In genomic region chr5:102373309-102373971, GRCm38 (mm10) we compare ENCODE assay signal across 8 mouse cellular contexts.
A peak's percentile ranks its signal among the peaks of the same experiment; 100 is the strongest.
DNase-seq lines count a peak whose midpoint lies in the region; ATAC-seq and TF ChIP-seq lines count a peak whose summit lies in the region.

No protein-coding gene starts in this region.

- H3K36me3 ChIP-seq in limb, embryonic 11.5 days (ENCODE audit: control insufficient read depth, insufficient read depth, low read length): no peaks in the 10 kb centered on the region
- H3K36me3 ChIP-seq in limb, embryonic 10.5 days: no peaks in the 10 kb centered on the region
- no peaks in the 10 kb centered on the region for H3K36me3 ChIP-seq in hindbrain, embryonic 13.5 days
- no peaks in the 10 kb centered on the region for H3K36me3 ChIP-seq in midbrain, embryonic 13.5 days

- H3K9ac ChIP-seq in limb, embryonic 11.5 days (ENCODE audit: low read length): no peak overlapping the region
- H3K9ac ChIP-seq in hindbrain, embryonic 13.5 days: no peak overlapping the region
- no peak overlapping the region for H3K9ac ChIP-seq in midbrain, embryonic 13.5 days (replicated peaks)

- H3K27me3 ChIP-seq in limb, embryonic 11.5 days (ENCODE audit: control insufficient read depth, insufficient read depth, low read length): no peaks in the 10 kb centered on the region
- no peaks in the 10 kb centered on the region for H3K27me3 ChIP-seq in limb, embryonic 10.5 days (ENCODE audit: low read depth, poor library complexity, severe bottlenecking)
- no peaks in the 10 kb centered on the region for H3K27me3 ChIP-seq in hindbrain, embryonic 13.5 days
- H3K27me3 ChIP-seq in midbrain, embryonic 13.5 days: no peaks in the 10 kb centered on the region

- TF ChIP-seq POLR2A in brain, embryonic 14.5 days (IDR thresholded peaks at IDR 0.05; ENCODE audit: borderline replicate concordance, extremely low read depth, insufficient read depth, insufficient read length, poor library complexity, severe bottlenecking): no peak

- TF ChIP-seq CTCF in brain, embryonic 14.5 days (IDR thresholded peaks at IDR 0.05; ENCODE audit: borderline replicate concordance, extremely low read depth, insufficient read depth, insufficient read length): no peak

- no peak overlapping the region for H3K4me2 ChIP-seq in limb, embryonic 11.5 days (ENCODE audit: low read depth, severe bottlenecking)
- H3K4me2 ChIP-seq in hindbrain, embryonic 13.5 days: no peak overlapping the region
- no peak overlapping the region for H3K4me2 ChIP-seq in midbrain, embryonic 13.5 days (replicated peaks)

- H3K9me3 ChIP-seq in limb, embryonic 11.5 days (ENCODE audit: control insufficient read depth, low read length): no peaks in the 10 kb centered on the region
- H3K9me3 ChIP-seq in limb, embryonic 10.5 days (replicated peaks): no peaks in the 10 kb centered on the region
- H3K9me3 ChIP-seq in hindbrain, embryonic 13.5 days: no peaks in the 10 kb centered on the region
- no peaks in the 10 kb centered on the region for H3K9me3 ChIP-seq in midbrain, embryonic 13.5 days

- ATAC-seq in limb, embryonic 11.5 days (ENCODE audit: insufficient number of reproducible peaks, low FRiP score, low TSS enrichment, low read depth): peak; percentile 82
- peak; percentile 74 for ATAC-seq in hindbrain, embryonic 13.5 days (ENCODE audit: low FRiP score)
- peak; percentile 95 for ATAC-seq in midbrain, embryonic 13.5 days
- no peak for ATAC-seq in erythroblast, adult 5-6 weeks (replicated peaks; ENCODE audit: low FRiP score, poor library complexity, severe bottlenecking)

- no peak overlapping the region for H3K4me3 ChIP-seq in limb, embryonic 11.5 days (ENCODE audit: low read depth, low read length)
- no peak overlapping the region for H3K4me3 ChIP-seq in limb, embryonic 10.5 days
- H3K4me3 ChIP-seq in hindbrain, embryonic 13.5 days: no peak overlapping the region
- no peak overlapping the region for H3K4me3 ChIP-seq in midbrain, embryonic 13.5 days (replicated peaks)

- no peak overlapping the region for H3K27ac ChIP-seq in limb, embryonic 11.5 days (replicated peaks; ENCODE audit: low read depth, low read length)
- no peak overlapping the region for H3K27ac ChIP-seq in limb, embryonic 10.5 days
- no peak overlapping the region for H3K27ac ChIP-seq in hindbrain, embryonic 13.5 days
- no peak overlapping the region for H3K27ac ChIP-seq in midbrain, embryonic 13.5 days

- WGBS in limb, embryonic 11.5 days: 58% methylated on average over 6 of the region's 6 CpGs
- whole genome bisulfite sequencing in limb, embryonic 10.5 days: 67% methylated on average over 6 of the region's 6 CpGs
- WGBS in hindbrain, embryonic 13.5 days: 74% methylated on average over 6 of the region's 6 CpGs
- WGBS in midbrain, embryonic 13.5 days: 74% methylated on average over 6 of the region's 6 CpGs

- peaks cover 5% of the 10 kb centered on the region; the same call in 1 of the 2 replicates for H3K4me1 ChIP-seq in limb, embryonic 11.5 days (ENCODE audit: control insufficient read depth, insufficient read depth, low read length)
- peaks cover 25% of the 10 kb centered on the region for H3K4me1 ChIP-seq in limb, embryonic 10.5 days
- H3K4me1 ChIP-seq in hindbrain, embryonic 13.5 days (replicated peaks): no peaks in the 10 kb centered on the region
- H3K4me1 ChIP-seq in midbrain, embryonic 13.5 days (replicated peaks): no peaks in the 10 kb centered on the region; the same call in 1 of the 2 replicates

- peak; percentile 58 for DNase-seq in limb, embryonic 11.5 days (ENCODE audit: low spot score)
- no peak for DNase-seq in limb, embryonic 10.5 days (ENCODE audit: low spot score)
- DNase-seq in brain, embryonic 14.5 days (ENCODE audit: low read depth): peak; percentile 87
- no peak for DNase-seq in adrenal gland, adult 8-10 months
- no peak for DNase-seq in adrenal gland, postnatal 10 days

Comparison
In these comparisons a context has a peak if more than half of its experiments do, and no peak if none do; other contexts are left out.
1. DNase-seq: peak in limb, embryonic 11.5 days (single experiment) and brain, embryonic 14.5 days (single experiment); none in limb, embryonic 10.5 days (single experiment), adrenal gland, adult 8-10 months (single experiment) and adrenal gland, postnatal 10 days (single experiment).